Mouse (Mus musculus) E14TG2a.4 (cell line): ENCODE measurements around the gene Nipa1.

Experiments used
- CTCF ChIP-seq: conservative IDR thresholded peaks from 2 replicates; pipeline ENCODE4 v1.5.1; 2014; ENCODE audit warnings: low read length
- NANOG ChIP-seq: IDR thresholded peaks from 2 replicates; pipeline ENCODE4 v1.6.1; 2014; ENCODE audit warnings: borderline replicate concordance, low read length, mixed read lengths

DNA sequence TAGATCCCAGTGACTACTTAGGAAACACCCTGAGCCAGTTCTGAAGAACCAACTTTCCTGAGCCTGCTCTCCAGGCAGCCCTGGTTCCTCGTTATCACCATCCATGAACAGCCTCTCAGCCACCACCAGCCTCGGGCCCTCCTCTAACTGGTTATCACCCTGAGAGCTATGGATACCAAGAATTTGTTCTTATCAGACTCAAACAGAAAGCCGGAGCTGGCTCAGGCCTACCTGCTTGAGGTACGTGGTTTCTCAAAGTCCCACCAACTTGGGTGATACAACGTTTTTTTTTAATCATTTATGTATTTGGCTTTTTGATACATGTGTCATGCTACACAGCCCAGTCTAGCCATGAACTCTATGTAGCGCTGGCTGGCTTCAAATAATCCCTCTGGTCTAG lies 4.6 kb downstream of the Nipa1 start:
- TF ChIP-seq CTCF: no peak
- TF ChIP-seq NANOG: no peak
